Mouse (Mus musculus) forebrain, embryonic 16.5 days (tissue): ENCODE results near the gene Angptl2. TPM values are rescaled to one million over a fixed set of nuclear protein-coding genes. Genes with fewer than 3 reads are reported as not detected.

ENCODE experiments used
- ATAC-seq: fragments of 200-750 bp; cut with Nextera tagmentation; 2 replicates; pipeline ENCODE4 v1.8.0; 2017; ENCODE audit warnings: mild to moderate bottlenecking, moderate library complexity
- H3K27ac ChIP-seq: fragments of 300-500 bp; sonication (generic); 2 replicates; pipeline ENCODE4 v1.5.1; 2014; ENCODE audit warnings: low read length, control low read depth
- H3K27me3 ChIP-seq: fragments of 300-500 bp; sonication (generic); replicated peaks from 2 replicates; pipeline ENCODE4 v1.6.1; 2014; ENCODE audit warnings: low read length; ENCODE audit not compliant: control insufficient read depth, insufficient read depth
- H3K36me3 ChIP-seq: fragments of 300-500 bp; sonication (generic); 2 replicates; pipeline ENCODE4 v1.6.1; 2014; ENCODE audit not compliant: control insufficient read depth, insufficient read depth
- H3K4me1 ChIP-seq: fragments of 300-500 bp; sonication (generic); replicated peaks from 2 replicates; pipeline ENCODE4 v1.6.1; 2014; ENCODE audit warnings: low read length; ENCODE audit not compliant: control insufficient read depth, insufficient read depth
- H3K4me2 ChIP-seq: fragments of 300-500 bp; sonication (generic); 2 replicates; pipeline ENCODE4 v1.6.1; 2014; ENCODE audit warnings: mild to moderate bottlenecking, low read length, control low read depth
- H3K4me3 ChIP-seq: fragments of 300-500 bp; sonication (generic); replicated peaks from 2 replicates; pipeline ENCODE4 v1.5.1; 2014; ENCODE audit warnings: mild to moderate bottlenecking, low read length, control low read depth
- H3K9ac ChIP-seq: fragments of 300-500 bp; sonication (generic); replicated peaks from 2 replicates; pipeline ENCODE4 v1.6.1; 2014; ENCODE audit warnings: low read depth, low read length, control low read depth
- H3K9me3 ChIP-seq: fragments of 300-500 bp; sonication (generic); 2 replicates; pipeline ENCODE4 v1.6.1; 2016; ENCODE audit warnings: low read length; ENCODE audit not compliant: control insufficient read depth
- WGBS: fragments of 180-500 bp; shearing (Covaris S2); extraction: QIAGEN DNeasy Blood & Tissue Kit; methylation state at CpG from one replicate; pipeline ENCODE4 v1.1.7; 2014; 5-methylcytosine and 5-hydroxymethylcytosine counted together
- polyA plus RNA-seq: library from polyadenylated mRNA; unstranded; fragments of >200 nt; fragmentation: Nextera tagmentation; extraction: Ambion mirVana; gene quantifications from 2 replicates; pipeline ENCODE4 v1.2.1, GENCODE M21; 2015

The Angptl2 gene
- polyA plus RNA-seq, 1 experiment from 2014 or later, result 12.0 TPM

DNA sequence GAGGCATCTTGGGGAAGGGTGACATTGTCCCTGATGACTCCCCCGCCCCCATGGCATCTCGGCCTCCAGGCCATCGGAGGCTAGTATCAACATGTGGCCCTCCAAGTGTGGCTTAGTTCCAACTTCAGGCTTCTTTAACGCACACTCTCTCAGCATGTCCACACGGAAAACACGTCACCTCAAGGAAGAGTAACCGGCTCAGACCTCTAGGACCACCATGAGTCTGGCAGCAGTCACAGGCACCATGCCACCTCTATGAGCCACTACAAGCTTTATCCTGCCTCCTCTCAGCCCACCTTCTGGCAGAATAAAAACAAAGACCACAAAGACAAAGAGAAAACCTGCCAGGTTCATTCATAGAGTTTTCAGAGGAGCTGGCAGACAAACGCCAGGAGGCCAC lies 74.6 kb downstream of the Angptl2 start:
- Histone ChIP-seq H3K9ac (no peak overlapping the region), H3K4me1 (no peaks in the 10 kb centered on the region), H3K27me3 (no peaks in the 10 kb centered on the region), H3K36me3 (peaks cover 5% of the 10 kb centered on the region), H3K4me3 (no peak overlapping the region), H3K4me2 (no peak overlapping the region), H3K27ac (no peak overlapping the region), H3K9me3 (no peaks in the 10 kb centered on the region)
- no peak for ATAC-seq
- WGBS, result 72% methylated on average over 8 of the region's 8 CpGs

DNA sequence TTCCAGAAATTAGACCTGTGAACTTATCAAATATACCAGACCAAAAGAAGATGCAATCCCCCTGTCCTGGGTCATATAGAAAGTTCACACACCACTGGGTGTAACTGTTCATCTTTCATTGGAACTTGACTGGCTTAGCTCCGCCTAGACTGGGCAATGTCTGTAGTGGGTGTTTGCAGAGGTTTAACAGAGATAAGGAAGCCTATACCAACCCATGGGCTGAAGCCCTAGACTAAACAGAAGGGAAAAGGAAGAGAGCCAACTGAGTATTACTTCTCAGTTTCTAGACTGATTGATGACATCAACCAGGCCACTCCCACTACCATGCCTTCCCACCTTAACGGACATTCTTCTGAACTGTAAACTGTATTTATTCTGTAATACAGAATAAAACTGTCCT lies 76.2 kb downstream of the Angptl2 start:
- H3K4me1 ChIP-seq, result no peaks in the 10 kb centered on the region
- H3K36me3 ChIP-seq, result peaks cover 5% of the 10 kb centered on the region
- no peak overlapping the region for H3K9ac ChIP-seq
- 91% methylated on average over 2 of the region's 2 CpGs for WGBS
- H3K4me2 ChIP-seq, result no peak overlapping the region
- no peak for ATAC-seq
- no peak overlapping the region for H3K4me3 ChIP-seq
- H3K9me3 ChIP-seq, result no peaks in the 10 kb centered on the region
- no peak overlapping the region for H3K27ac ChIP-seq
- no peaks in the 10 kb centered on the region for H3K27me3 ChIP-seq

DNA sequence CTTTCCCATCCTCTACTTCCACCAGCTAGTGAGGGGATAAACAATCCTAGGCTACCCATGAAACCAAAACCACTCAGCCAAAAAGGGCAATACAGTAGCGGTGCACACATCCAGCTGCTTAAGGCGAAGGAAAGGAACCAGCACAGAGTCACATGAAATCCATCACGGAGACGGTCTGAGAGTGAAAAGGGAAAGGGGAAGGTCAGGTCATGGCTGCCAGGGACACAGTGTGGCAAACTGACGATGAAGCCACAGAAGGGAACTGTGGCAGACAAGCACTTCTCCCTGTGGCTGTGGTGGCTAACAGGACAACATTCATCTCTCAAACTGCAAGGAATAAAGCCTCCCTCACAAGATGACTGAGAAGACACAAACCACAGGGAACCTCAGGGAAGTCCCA lies 79.2 kb downstream of the Angptl2 start:
- Histone ChIP-seq H3K4me1 (no peaks in the 10 kb centered on the region), H3K4me2 (no peak overlapping the region), H3K36me3 (no peaks in the 10 kb centered on the region; the same call in none of the 2 replicates), H3K27me3 (no peaks in the 10 kb centered on the region), H3K9me3 (no peaks in the 10 kb centered on the region), H3K4me3 (no peak overlapping the region), H3K27ac (no peak overlapping the region), H3K9ac (no peak overlapping the region)
- ATAC-seq, result no peak
- WGBS, result 94% methylated on average over 5 of the region's 5 CpGs

Other genes starting within 250 kb of the Angptl2 start
- 23.9 and 24.0 TPM in 2 replicates for gene Slc2a8, start 234.0 kb upstream of the Angptl2 start, polyA plus RNA-seq
- gene Garnl3, start 84.4 kb upstream of the Angptl2 start, polyA plus RNA-seq, result 26.2 and 34.5 TPM in 2 replicates
- 44.8 and 50.4 TPM in 2 replicates for gene Ralgps1, start 155.4 kb downstream of the Angptl2 start, polyA plus RNA-seq
- gene Zbtb34, start 215.3 kb downstream of the Angptl2 start, polyA plus RNA-seq, result 9.0 and 10.1 TPM in 2 replicates